Mouse (Mus musculus) thymus, adult 2 months (tissue): Measurements from ENCODE around the gene Cd274. TPM values are rescaled to one million over a fixed set of nuclear protein-coding genes. Genes with fewer than 3 reads are reported as not detected.

Source experiments
- DNase-seq: peaks from one replicate; pipeline ENCODE4 v3.0.0; 2021
- H3K27ac ChIP-seq: fragments of 200-500 bp; 2 replicates; pipeline ENCODE4 v1.5.1; 2012; ENCODE audit warnings: low read length, control low read depth; ENCODE audit not compliant: control insufficient read depth, insufficient read depth
- H3K27me3 ChIP-seq: fragments of 200-500 bp; 2 replicates; pipeline ENCODE4 v1.6.1; 2012; ENCODE audit warnings: mild to moderate bottlenecking, low read length, moderate library complexity, mixed read lengths; ENCODE audit not compliant: control insufficient read depth, insufficient read depth
- H3K36me3 ChIP-seq: fragments of 200-500 bp; 2 replicates; pipeline ENCODE4 v1.6.1; 2012; ENCODE audit warnings: mild to moderate bottlenecking, low read length, moderate library complexity; ENCODE audit not compliant: control insufficient read depth, insufficient read depth
- H3K4me1 ChIP-seq: fragments of 200-500 bp; replicated peaks from 2 replicates; pipeline ENCODE4 v1.6.1; 2012; ENCODE audit warnings: low read length; ENCODE audit not compliant: control insufficient read depth, insufficient read depth
- H3K4me3 ChIP-seq: fragments of 200-500 bp; 2 replicates; pipeline ENCODE4 v1.5.1; 2012; ENCODE audit warnings: mild to moderate bottlenecking, low read length, control low read depth, moderate library complexity; ENCODE audit not compliant: control insufficient read depth, insufficient read depth
- CTCF ChIP-seq: fragments of 200-500 bp; IDR thresholded peaks from 2 replicates; pipeline ENCODE4 v1.5.1; 2012; ENCODE audit warnings: mild to moderate bottlenecking, control low read depth, low read length, moderate library complexity, borderline replicate concordance; ENCODE audit not compliant: control insufficient read depth, poor library complexity, insufficient read depth; ENCODE audit errors: extremely low read depth
- POLR2A ChIP-seq: fragments of 200-500 bp; IDR thresholded peaks from 2 replicates; pipeline ENCODE4 v1.6.1; 2012; ENCODE audit warnings: mild to moderate bottlenecking, low read length, control low read depth, moderate library complexity; ENCODE audit not compliant: control insufficient read depth, poor library complexity, insufficient read depth; ENCODE audit errors: extremely low read depth
- WGBS: fragments of 180-500 bp; shearing (Covaris S2); methylation state at CpG from one replicate; pipeline ENCODE4 v1.1.7; 2018; 5-methylcytosine and 5-hydroxymethylcytosine counted together
- polyA plus RNA-seq: library from polyadenylated mRNA; depleted of rRNA; stranded (reverse); fragments of >200 nt; gene quantifications from 2 replicates; pipeline ENCODE4 v1.2.3, GENCODE M21; 2012; rRNA removed

Cd274 gene
- polyA plus RNA-seq, 1 experiment: 22.9 TPM

DNA sequence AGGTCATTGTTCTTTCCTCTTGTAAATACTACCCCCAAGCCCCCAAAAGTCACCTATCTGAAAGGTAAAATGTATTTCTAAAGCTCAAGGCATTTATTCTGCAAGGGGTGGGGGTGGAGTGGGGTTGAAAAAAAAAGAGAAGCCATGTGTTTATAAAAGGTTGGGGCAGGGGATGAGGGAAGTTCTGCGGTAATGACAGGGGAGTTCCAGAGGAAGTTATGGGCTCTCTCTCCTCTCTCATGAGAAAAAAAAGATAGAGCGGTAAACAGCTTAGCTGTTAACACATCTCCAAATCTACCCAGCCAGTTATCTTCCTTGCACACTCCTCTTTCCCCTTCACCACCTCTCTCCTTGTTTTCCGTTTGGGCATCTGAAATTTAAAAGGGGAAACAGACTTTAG, 63.7 kb downstream of the Cd274 start:
- DNase-seq: no peak
- H3K4me3 ChIP-seq: no peak overlapping the region
- no peaks in the 10 kb centered on the region for H3K27me3 ChIP-seq
- H3K4me1 ChIP-seq: peaks cover 8% of the 10 kb centered on the region
- no peaks in the 10 kb centered on the region for H3K36me3 ChIP-seq
- 4% methylated on average over 3 of the region's 3 CpGs for WGBS
- TF ChIP-seq CTCF: no peak
- no peak for TF ChIP-seq POLR2A
- no peak overlapping the region for H3K27ac ChIP-seq

DNA sequence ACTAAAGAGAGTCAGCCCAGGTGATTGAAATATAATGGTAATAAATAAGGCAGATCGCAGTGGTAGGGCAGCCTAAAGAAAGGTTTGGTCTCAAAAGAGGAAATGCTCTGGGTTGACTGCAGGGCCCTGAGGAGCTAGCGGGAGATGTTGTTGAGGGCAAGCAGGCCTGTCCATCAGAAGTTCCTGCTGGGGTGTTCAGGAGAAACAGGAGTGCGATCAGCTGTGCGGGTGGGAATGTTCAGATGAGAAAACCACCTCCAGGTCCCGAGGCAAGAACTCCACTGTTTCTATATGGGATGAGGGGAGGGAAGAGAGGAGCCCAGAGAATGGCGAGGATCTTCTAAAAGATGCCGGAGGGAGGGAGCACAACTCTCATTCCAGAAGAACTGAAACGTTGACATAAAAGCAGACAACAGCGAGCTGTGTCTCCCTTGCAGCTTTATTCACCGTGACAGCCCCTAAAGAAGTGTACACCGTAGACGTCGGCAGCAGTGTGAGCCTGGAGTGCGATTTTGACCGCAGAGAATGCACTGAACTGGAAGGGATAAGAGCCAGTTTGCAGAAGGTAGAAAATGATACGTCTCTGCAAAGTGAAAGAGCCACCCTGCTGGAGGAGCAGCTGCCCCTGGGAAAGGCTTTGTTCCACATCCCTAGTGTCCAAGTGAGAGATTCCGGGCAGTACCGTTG, 69.7 kb downstream of the Cd274 start:
- no peak for DNase-seq
- Histone ChIP-seq H3K4me3 (no peak overlapping the region), H3K4me1 (peaks cover 14% of the 10 kb centered on the region), H3K36me3 (no peaks in the 10 kb centered on the region), H3K27me3 (no peaks in the 10 kb centered on the region), H3K27ac (no peak overlapping the region)
- 87% methylated on average over 18 of the region's 18 CpGs for whole genome bisulfite sequencing
- TF ChIP-seq POLR2A (no peak), CTCF (no peak)

Other genes starting within 250 kb of the Cd274 start
- gene Jak2, start 115.6 kb upstream of the Cd274 start, polyA plus RNA-seq: 14.8 and 16.1 TPM in 2 replicates
- 9.6 and 9.8 TPM in 2 replicates for gene Insl6, start 42.1 kb upstream of the Cd274 start, polyA plus RNA-seq
- 0.20 and 0.38 TPM in 2 replicates for gene Rln1, start 32.8 kb upstream of the Cd274 start, polyA plus RNA-seq
- gene Plgrkt, start 65 bp upstream of the Cd274 start, polyA plus RNA-seq: 116 and 144 TPM in 2 replicates
- 4.0 and 4.7 TPM in 2 replicates for gene Pdcd1lg2, start 43.5 kb downstream of the Cd274 start, polyA plus RNA-seq
- 19.4 and 21.1 TPM in 2 replicates for gene Ric1, start 154.8 kb downstream of the Cd274 start, polyA plus RNA-seq